Mouse (Mus musculus) megakaryocyte, embryonic 14.5 days (primary cell): ENCODE results near the gene Cers6.

ENCODE experiments used
- FLI1 ChIP-seq: IDR thresholded peaks from 2 replicates; pipeline ENCODE4 v1.6.1; 2012; ENCODE audit warnings: low read length, inconsistent platforms, mixed read lengths
- GATA1 ChIP-seq: IDR thresholded peaks from 3 replicates; pipeline ENCODE4 v1.6.1; 2012; ENCODE audit warnings: mixed read lengths, low read length, inconsistent platforms, borderline replicate concordance

- TF ChIP-seq GATA1 (no peak), FLI1 (no peak)
These were observed 150.2 kb downstream of the Cers6 start for GRCm38 (mm10) chr2:69011392-69011791.
